Mouse (Mus musculus): ENCODE data around the gene Eya2. TPM values are rescaled to one million over a fixed set of nuclear protein-coding genes. Genes with fewer than 3 reads are reported as not detected.

The Eya2 gene
- polyA plus RNA-seq, 1 experiment from 2014 or later, result 11.4 TPM

DNA sequence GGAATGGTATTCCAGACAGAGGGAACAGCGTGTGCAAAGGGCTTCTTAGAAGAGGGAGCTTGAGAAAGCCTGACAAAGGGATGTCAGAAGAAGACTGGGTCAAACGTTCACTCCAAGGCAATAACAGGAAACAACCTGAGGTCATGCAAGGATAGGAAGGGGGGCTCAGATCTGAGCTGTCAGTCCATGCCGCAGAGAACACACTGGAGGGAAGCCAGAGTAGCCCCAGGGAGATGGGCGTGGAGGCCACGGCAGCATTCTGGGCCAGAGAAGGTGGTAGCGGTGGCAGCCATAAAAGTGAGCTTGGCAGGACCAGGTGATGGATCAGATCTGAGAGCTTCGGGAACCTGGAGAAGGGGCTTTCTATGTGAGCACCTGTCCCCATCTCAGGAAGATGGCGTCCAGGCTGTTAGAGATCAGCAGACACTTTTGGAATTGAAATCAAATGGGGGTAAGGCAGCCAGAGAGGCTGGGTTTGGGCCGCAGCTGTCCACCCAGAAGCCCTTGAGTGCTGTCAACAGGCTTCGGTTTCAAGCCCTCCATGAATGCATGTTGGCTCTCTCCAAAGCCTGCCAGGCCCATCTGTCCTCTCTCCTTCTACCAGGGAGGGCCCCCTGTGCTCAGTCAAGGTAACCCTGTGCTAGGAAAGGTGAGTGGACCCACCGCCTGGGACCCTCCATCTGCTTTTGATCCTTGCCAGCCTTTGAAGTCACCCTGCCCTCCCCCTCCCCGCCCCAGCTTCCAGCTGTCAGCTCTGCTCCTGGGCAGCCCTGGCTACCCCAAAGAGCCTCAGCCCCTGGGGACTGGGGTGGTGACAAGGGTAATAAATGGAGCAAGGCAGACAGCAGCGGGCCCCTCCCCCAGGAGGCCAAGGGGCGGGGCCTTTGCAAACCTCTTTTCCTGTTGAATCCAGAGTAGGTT is 58.4 kb downstream of the Eya2 start:
- 11% methylated on average over 14 of the region's 14 CpGs for WGBS
- Histone ChIP-seq H3K27ac (no peak overlapping the region), H3K4me3 (no peak overlapping the region), H3K27me3 (peaks cover 4% of the 10 kb centered on the region; the same call in 1 of the 2 replicates), H3K36me3 (no peaks in the 10 kb centered on the region), H3K9ac (no peak overlapping the region), H3K9me3 (no peaks in the 10 kb centered on the region), H3K4me2 (no peak overlapping the region), H3K4me1 (peaks cover 27% of the 10 kb centered on the region)
- ATAC-seq (ENCODE audit: insufficient number of reproducible peaks, low FRiP score, low TSS enrichment, low read depth), result peak; percentile 37; the same call in 1 of the 2 replicates

GRCm38 (mm10) chr2:165654151-165654550 is 59.3 kb downstream of the Eya2 start:
- WGBS, result 43% methylated on average over 9 of the region's 9 CpGs
- Histone ChIP-seq H3K4me3 (no peak overlapping the region), H3K9me3 (no peaks in the 10 kb centered on the region), H3K27ac (no peak overlapping the region), H3K9ac (no peak overlapping the region), H3K4me2 (no peak overlapping the region), H3K36me3 (no peaks in the 10 kb centered on the region), H3K27me3 (peaks cover 4% of the 10 kb centered on the region; the same call in 1 of the 2 replicates), H3K4me1 (peaks cover 27% of the 10 kb centered on the region)
- ATAC-seq (ENCODE audit: insufficient number of reproducible peaks, low FRiP score, low TSS enrichment, low read depth), result no peak

DNA sequence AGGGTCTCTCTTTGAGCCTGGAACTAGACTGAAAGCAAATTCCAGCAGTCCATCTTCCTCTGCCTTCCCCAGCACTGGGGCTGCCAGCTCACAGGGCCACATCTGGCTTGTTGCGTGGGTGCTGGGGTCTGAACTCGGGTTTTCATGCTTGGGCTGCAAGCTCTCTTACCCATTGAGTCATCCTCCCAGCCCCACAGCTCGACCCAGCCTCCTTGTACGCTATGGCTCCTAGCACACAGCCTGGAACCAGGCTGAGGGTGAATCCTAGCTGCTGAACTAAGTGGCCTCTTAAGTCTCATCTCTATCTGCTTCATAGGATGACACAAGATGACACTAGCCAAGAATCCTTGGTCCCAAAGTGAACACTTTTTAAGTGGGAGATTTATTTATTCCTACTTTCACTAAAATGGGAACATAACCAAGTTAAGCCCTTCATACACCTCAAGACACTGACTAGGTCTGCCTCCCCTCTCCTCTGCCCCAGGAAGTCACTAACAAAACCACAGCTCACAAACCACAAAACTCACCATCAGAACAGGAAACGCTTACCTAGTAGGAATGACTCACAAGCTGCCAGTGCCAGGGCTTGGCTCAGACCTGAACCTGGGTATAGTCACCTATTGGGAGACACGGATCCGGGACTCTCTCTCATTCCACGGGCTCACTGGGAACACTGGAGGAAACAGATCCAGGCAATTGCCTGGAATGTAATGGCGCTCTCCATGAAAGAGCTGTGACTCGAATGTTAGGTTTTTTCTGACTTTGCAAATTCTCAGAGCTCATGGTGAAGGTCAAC is 60.1 kb downstream of the Eya2 start:
- WGBS, result 68% methylated on average over 10 of the region's 10 CpGs
- no peak overlapping the region for H3K4me2 ChIP-seq
- no peak overlapping the region for H3K9ac ChIP-seq
- no peak overlapping the region for H3K4me3 ChIP-seq
- no peaks in the 10 kb centered on the region for H3K9me3 ChIP-seq
- H3K36me3 ChIP-seq, result no peaks in the 10 kb centered on the region
- no peak overlapping the region for H3K27ac ChIP-seq
- H3K27me3 ChIP-seq, result peaks cover 4% of the 10 kb centered on the region; the same call in 1 of the 2 replicates
- no peak for ATAC-seq (ENCODE audit: insufficient number of reproducible peaks, low FRiP score, low TSS enrichment, low read depth)
- peaks cover 27% of the 10 kb centered on the region for H3K4me1 ChIP-seq

DNA sequence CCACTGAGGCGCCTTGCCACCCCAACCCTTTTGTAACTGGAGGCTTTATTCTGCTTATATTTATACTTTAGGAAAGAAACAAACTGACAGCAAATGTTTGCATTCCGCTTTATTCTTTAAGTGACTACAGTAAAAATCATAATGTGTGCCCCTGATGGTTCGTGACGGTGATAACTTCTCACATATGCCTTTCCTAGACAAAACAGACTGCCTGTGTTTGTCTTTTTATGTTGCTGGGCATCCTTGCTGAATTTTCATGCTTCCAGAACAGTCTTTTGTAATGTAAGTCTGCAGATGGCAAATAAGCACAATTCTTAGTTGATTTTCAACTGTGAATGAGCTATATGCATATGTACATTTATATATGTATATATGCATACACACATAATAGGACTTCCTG is 61.7 kb downstream of the Eya2 start:
- H3K36me3 ChIP-seq, result no peaks in the 10 kb centered on the region
- peaks cover 4% of the 10 kb centered on the region; the same call in 1 of the 2 replicates for H3K27me3 ChIP-seq
- H3K4me1 ChIP-seq, result peaks cover 27% of the 10 kb centered on the region
- H3K4me3 ChIP-seq, result no peak overlapping the region
- WGBS, result 77% methylated on average over 4 of the region's 4 CpGs
- no peak overlapping the region for H3K9ac ChIP-seq
- no peak overlapping the region for H3K27ac ChIP-seq
- H3K4me2 ChIP-seq, result no peak overlapping the region
- no peak for ATAC-seq (ENCODE audit: insufficient number of reproducible peaks, low FRiP score, low TSS enrichment, low read depth)
- no peaks in the 10 kb centered on the region for H3K9me3 ChIP-seq

GRCm38 (mm10) chr2:165656956-165657355 is 62.1 kb downstream of the Eya2 start:
- Histone ChIP-seq H3K27ac (no peak overlapping the region), H3K27me3 (peaks cover 4% of the 10 kb centered on the region; the same call in 1 of the 2 replicates), H3K9ac (no peak overlapping the region), H3K36me3 (no peaks in the 10 kb centered on the region), H3K9me3 (no peaks in the 10 kb centered on the region), H3K4me2 (no peak overlapping the region), H3K4me3 (no peak overlapping the region), H3K4me1 (peaks cover 27% of the 10 kb centered on the region)
- no peak for ATAC-seq (ENCODE audit: insufficient number of reproducible peaks, low FRiP score, low TSS enrichment, low read depth)
- 68% methylated on average over 6 of the region's 6 CpGs for WGBS

DNA sequence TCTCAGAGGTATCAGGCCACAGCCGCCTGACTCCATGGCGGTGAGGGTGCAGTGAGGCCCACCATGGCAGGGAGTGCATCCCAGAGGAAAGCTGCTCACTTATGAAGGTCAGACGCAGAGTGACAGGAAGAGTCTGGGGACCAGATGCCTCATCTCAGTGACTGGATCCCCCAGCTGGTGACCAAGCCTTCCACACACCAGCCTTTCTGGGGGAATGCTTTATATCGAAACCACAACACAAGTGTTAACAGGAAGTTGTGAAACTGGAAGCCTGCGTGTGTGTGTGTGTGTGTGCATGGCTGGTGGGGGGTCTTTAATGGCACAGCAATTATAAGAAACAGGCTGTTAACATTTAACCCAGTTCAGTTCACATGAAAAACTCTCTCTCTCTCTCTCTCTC is 64.7 kb downstream of the Eya2 start:
- H3K27me3 ChIP-seq, result peaks cover 4% of the 10 kb centered on the region; the same call in 1 of the 2 replicates
- 36% methylated on average over 5 of the region's 5 CpGs for WGBS
- no peaks in the 10 kb centered on the region for H3K9me3 ChIP-seq
- peaks cover 3% of the 10 kb centered on the region; the same call in 1 of the 2 replicates for H3K4me1 ChIP-seq
- H3K9ac ChIP-seq, result no peak overlapping the region
- no peak overlapping the region for H3K27ac ChIP-seq
- H3K36me3 ChIP-seq, result no peaks in the 10 kb centered on the region
- H3K4me2 ChIP-seq, result no peak overlapping the region
- no peak overlapping the region for H3K4me3 ChIP-seq
- ATAC-seq (ENCODE audit: insufficient number of reproducible peaks, low FRiP score, low TSS enrichment, low read depth), result no peak

DNA sequence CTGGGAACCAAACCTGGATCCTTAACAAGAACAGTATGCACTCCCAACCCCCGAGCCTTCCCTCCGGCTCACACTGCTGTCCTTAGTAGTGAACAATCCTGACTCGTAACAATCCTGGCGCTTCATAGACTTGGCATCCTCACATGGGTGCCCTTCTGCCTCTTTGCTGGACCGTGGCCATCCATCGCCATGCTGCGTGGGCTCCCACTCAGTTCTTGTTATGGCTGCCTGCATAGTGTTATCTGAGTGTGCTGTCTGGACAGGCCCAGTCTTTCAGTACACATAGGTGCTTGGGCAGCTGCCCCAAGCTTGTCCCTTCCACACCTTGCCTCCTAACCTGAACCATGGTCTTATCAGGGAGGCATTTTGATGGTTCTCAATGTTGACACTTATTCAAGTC is 68.4 kb downstream of the Eya2 start:
- H3K4me2 ChIP-seq, result no peak overlapping the region
- H3K9me3 ChIP-seq, result no peaks in the 10 kb centered on the region
- H3K9ac ChIP-seq, result no peak overlapping the region
- H3K4me3 ChIP-seq, result no peak overlapping the region
- no peaks in the 10 kb centered on the region for H3K4me1 ChIP-seq
- no peaks in the 10 kb centered on the region for H3K27me3 ChIP-seq
- no peak for ATAC-seq (ENCODE audit: insufficient number of reproducible peaks, low FRiP score, low TSS enrichment, low read depth)
- WGBS, result 86% methylated on average over 7 of the region's 7 CpGs
- H3K36me3 ChIP-seq, result no peaks in the 10 kb centered on the region
- no peak overlapping the region for H3K27ac ChIP-seq

GRCm38 (mm10) chr2:165664648-165665047 is 69.8 kb downstream of the Eya2 start:
- Histone ChIP-seq H3K4me2 (no peak overlapping the region), H3K9me3 (no peaks in the 10 kb centered on the region), H3K27ac (no peak overlapping the region), H3K9ac (no peak overlapping the region), H3K27me3 (no peaks in the 10 kb centered on the region), H3K4me3 (no peak overlapping the region), H3K4me1 (no peaks in the 10 kb centered on the region), H3K36me3 (no peaks in the 10 kb centered on the region)
- 82% methylated on average over 7 of the region's 7 CpGs for WGBS
- ATAC-seq (ENCODE audit: insufficient number of reproducible peaks, low FRiP score, low TSS enrichment, low read depth), result no peak

DNA sequence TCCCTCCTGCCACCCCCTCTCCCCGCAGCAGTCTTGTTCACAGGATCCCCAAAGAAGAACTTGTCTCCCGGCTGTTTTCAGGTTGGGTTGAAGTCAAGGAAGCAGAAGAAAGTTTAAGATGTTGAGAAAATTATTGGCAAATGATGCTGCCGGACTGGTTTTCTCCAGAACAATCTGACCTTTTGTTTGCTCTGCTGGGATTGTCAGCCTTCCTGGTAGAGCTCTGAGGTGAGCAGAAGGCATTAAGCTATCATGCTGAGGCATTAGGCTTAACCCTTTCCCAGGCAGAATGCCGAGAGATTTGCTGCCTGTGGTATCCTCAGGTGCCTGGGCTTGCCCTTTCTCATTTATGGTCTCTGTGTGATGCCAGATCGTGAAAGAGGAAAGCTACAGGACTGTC is 70.3 kb downstream of the Eya2 start:
- WGBS, result 43% methylated on average over 5 of the region's 5 CpGs
- H3K9me3 ChIP-seq, result no peaks in the 10 kb centered on the region
- H3K4me2 ChIP-seq, result no peak overlapping the region
- H3K27ac ChIP-seq, result no peak overlapping the region
- H3K27me3 ChIP-seq, result no peaks in the 10 kb centered on the region
- H3K4me1 ChIP-seq, result no peaks in the 10 kb centered on the region
- no peak for ATAC-seq (ENCODE audit: insufficient number of reproducible peaks, low FRiP score, low TSS enrichment, low read depth)
- no peak overlapping the region for H3K4me3 ChIP-seq
- no peaks in the 10 kb centered on the region for H3K36me3 ChIP-seq
- H3K9ac ChIP-seq, result no peak overlapping the region

- ATAC-seq (ENCODE audit: insufficient number of reproducible peaks, low FRiP score, low TSS enrichment, low read depth), result no peak
- Histone ChIP-seq H3K9ac (no peak overlapping the region), H3K27me3 (no peaks in the 10 kb centered on the region), H3K4me2 (no peak overlapping the region), H3K36me3 (no peaks in the 10 kb centered on the region), H3K4me3 (no peak overlapping the region), H3K4me1 (no peaks in the 10 kb centered on the region), H3K27ac (no peak overlapping the region), H3K9me3 (no peaks in the 10 kb centered on the region)
- 88% methylated on average over 2 of the region's 2 CpGs for WGBS
These were observed 72.3 kb downstream of the Eya2 start for GRCm38 (mm10) chr2:165667096-165667495.

GRCm38 (mm10) chr2:165682719-165683118 is 87.9 kb downstream of the Eya2 start:
- ATAC-seq (ENCODE audit: insufficient number of reproducible peaks, low FRiP score, low TSS enrichment, low read depth), result no peak
- no peak overlapping the region for H3K9ac ChIP-seq
- no peaks in the 10 kb centered on the region for H3K9me3 ChIP-seq
- H3K27ac ChIP-seq, result no peak overlapping the region
- H3K4me1 ChIP-seq, result no peaks in the 10 kb centered on the region
- 0 out of 2 replicates have a peak, but pooled peaks cover 2% of the 10 kb centered on the region for H3K36me3 ChIP-seq
- no peak overlapping the region for H3K4me3 ChIP-seq
- no peaks in the 10 kb centered on the region for H3K27me3 ChIP-seq
- 57% methylated on average over 6 of the region's 6 CpGs for WGBS
- H3K4me2 ChIP-seq, result no peak overlapping the region

DNA sequence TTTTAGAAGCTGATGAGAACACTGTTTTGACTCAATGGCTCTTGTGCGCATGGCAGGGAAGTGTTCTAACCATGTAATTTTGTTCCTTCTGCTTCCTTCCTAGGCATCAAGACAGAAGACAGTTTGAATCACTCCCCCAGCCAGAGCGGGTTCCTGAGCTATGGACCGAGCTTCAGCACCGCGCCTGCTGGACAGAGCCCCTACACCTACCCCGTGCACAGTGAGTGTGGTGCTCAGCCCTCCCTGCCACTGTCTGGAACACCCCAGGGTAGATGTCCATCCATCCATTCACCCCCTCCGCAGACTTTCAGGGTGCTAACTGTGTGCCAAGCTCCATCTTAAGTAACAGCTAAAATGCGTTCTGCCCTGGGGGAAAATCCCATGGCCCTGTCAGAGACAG is 92.7 kb downstream of the Eya2 start:
- 34% methylated on average over 8 of the region's 8 CpGs for WGBS
- no peak overlapping the region for H3K4me3 ChIP-seq

More for the DNA sequence above, 92.7 kb downstream of the Eya2 start:
- Histone ChIP-seq H3K27me3 (0 out of 2 replicates have a peak, but pooled peaks cover 3% of the 10 kb centered on the region), H3K9me3 (no peaks in the 10 kb centered on the region), H3K4me1 (no peaks in the 10 kb centered on the region), H3K36me3 (0 out of 2 replicates have a peak, but pooled peaks cover 5% of the 10 kb centered on the region), H3K27ac (no peak overlapping the region), H3K4me2 (no peak overlapping the region), H3K9ac (no peak overlapping the region)
- ATAC-seq (ENCODE audit: insufficient number of reproducible peaks, low FRiP score, low TSS enrichment, low read depth), result no peak
